Mouse (Mus musculus) ES-Bruce4 (cell line): ENCODE results near the gene Gpr142. TPM values are rescaled to one million over a fixed set of nuclear protein-coding genes. Genes with fewer than 3 reads are reported as not detected.
A peak's percentile ranks its signal among the peaks of the same experiment; 100 is the strongest.

Experiments
- H3K27ac ChIP-seq: 2 replicates; pipeline ENCODE4 v1.5.1; 2012; ENCODE audit warnings: low read length, inconsistent platforms; ENCODE audit not compliant: insufficient read depth
- H3K27me3 ChIP-seq: 2 replicates; pipeline ENCODE4 v1.6.1; 2012; ENCODE audit warnings: mild to moderate bottlenecking, low read length, inconsistent platforms; ENCODE audit not compliant: control insufficient read depth, poor library complexity, insufficient read depth, severe bottlenecking
- H3K36me3 ChIP-seq: 2 replicates; pipeline ENCODE4 v1.6.1; 2012; ENCODE audit warnings: inconsistent platforms, mild to moderate bottlenecking, low read length, moderate library complexity; ENCODE audit not compliant: control insufficient read depth, poor library complexity, insufficient read depth, severe bottlenecking
- H3K4me1 ChIP-seq: one replicate; pipeline ENCODE4 v1.8.1; 2011; ENCODE audit warnings: low read length; ENCODE audit not compliant: control insufficient read depth, insufficient read depth
- H3K4me3 ChIP-seq: 2 replicates; pipeline ENCODE4 v1.5.1; 2011; ENCODE audit warnings: low read depth, mild to moderate bottlenecking, low read length
- H3K9ac ChIP-seq: 2 replicates; pipeline ENCODE4 v1.6.1; 2012; ENCODE audit warnings: low read depth, mild to moderate bottlenecking, inconsistent platforms; ENCODE audit not compliant: poor library complexity, severe bottlenecking
- H3K9me3 ChIP-seq: replicated peaks from 2 replicates; pipeline ENCODE4 v1.6.1; 2012; ENCODE audit warnings: mild to moderate bottlenecking, low read length, inconsistent platforms; ENCODE audit not compliant: control insufficient read depth, poor library complexity, insufficient read depth, severe bottlenecking
- CTCF ChIP-seq: IDR thresholded peaks from one replicate; pipeline ENCODE4 v1.8.1; 2011; ENCODE audit warnings: low read depth, low read length
- EP300 ChIP-seq: IDR thresholded peaks from 2 replicates; pipeline ENCODE4 v1.6.1; 2011; ENCODE audit warnings: low read depth, low read length; ENCODE audit not compliant: insufficient read depth
- POLR2A ChIP-seq: IDR thresholded peaks from one replicate; pipeline ENCODE4 v1.8.1; 2011; ENCODE audit warnings: low read length; ENCODE audit not compliant: insufficient read depth
- polyA plus RNA-seq: library from polyadenylated mRNA; stranded (reverse); fragments of >200 nt; gene quantifications from 2 replicates; pipeline ENCODE4 v1.2.4, GENCODE M21; 2011; ENCODE audit warnings: low read depth; ENCODE audit not compliant: missing spikeins, insufficient read depth, insufficient read length

The Gpr142 gene
- polyA plus RNA-seq, 1 experiment: not detected

DNA sequence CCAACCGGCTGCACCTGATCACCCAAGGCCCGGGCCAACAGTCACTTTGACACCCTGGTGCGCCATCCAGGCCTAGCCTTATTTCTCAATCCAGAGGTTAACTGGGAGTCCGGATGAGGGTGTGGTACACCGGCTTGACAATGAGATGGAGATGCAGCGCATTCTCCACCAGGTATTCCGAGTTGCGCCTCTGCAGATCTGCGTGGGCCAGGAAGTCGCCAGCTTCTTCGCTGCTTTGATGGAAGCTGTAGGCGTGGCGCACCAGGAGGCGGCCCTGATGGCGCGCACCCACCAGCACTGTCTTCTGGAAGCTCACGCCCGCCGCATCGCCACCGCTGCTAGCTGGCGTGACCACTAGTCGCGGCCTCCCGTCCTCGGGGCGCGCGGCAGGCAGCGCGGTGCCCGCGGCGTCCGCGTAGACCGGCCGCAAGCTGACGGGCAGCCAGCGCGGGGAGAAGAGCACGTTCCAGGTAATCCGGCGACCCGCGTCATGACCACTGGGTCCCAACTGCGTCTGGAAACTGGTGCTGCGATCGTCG, 7.3 kb upstream of the Gpr142 start:
- no peak for TF ChIP-seq CTCF
- no peak for TF ChIP-seq POLR2A
- TF ChIP-seq EP300: no peak
- no peaks in the 10 kb centered on the region for H3K36me3 ChIP-seq
- H3K27me3 ChIP-seq: peaks cover 4% of the 10 kb centered on the region; the same call in 1 of the 2 replicates
- no peaks in the 10 kb centered on the region for H3K9me3 ChIP-seq
- H3K9ac ChIP-seq: peak overlapping the region; percentile 50
- no peak overlapping the region for H3K27ac ChIP-seq
- peak overlapping the region; percentile 59 for H3K4me3 ChIP-seq
- H3K4me1 ChIP-seq: peaks cover 10% of the 10 kb centered on the region

- Histone ChIP-seq H3K27ac (no peak overlapping the region), H3K9me3 (no peaks in the 10 kb centered on the region), H3K9ac (peak overlapping the region; percentile 50), H3K27me3 (0 out of 2 replicates have a peak, but pooled peaks cover 4% of the 10 kb centered on the region), H3K36me3 (no peaks in the 10 kb centered on the region), H3K4me3 (peak overlapping the region; percentile 59), H3K4me1 (peaks cover 10% of the 10 kb centered on the region)
- TF ChIP-seq POLR2A: no peak
These were observed 6.8 kb upstream of the Gpr142 start for GRCm38 (mm10) chr11:114791891-114792411.

DNA sequence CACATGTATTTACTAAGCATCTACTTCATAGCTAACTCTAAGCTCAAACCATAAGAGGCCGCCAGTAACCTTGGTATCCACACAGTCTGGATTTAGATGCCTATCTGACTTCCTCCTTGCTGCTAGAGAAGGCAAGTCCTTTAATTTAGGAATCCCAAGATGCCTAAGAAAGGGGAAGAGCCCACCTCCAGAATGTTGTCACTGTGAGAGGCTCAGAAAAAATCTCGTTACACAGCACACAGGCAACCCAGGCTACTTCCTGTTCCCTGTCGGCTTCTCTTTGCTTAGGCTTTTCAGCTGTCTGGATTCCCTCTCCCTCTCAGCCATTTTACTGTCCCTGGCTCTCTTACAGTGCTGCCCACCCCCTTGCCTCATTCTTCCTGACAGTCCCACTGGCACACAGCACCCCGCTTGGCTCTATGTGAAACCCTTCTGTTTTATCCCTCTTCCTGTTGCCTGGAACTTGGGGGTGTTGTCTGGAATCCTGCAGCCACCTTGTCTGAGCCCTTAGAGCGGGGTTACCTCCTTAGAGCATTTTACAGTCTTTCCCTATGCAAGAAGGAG, 5.7 kb upstream of the Gpr142 start:
- Histone ChIP-seq H3K9me3 (no peaks in the 10 kb centered on the region), H3K4me1 (peaks cover 10% of the 10 kb centered on the region), H3K4me3 (no peak overlapping the region), H3K27ac (no peak overlapping the region), H3K27me3 (0 out of 2 replicates have a peak, but pooled peaks cover 4% of the 10 kb centered on the region), H3K36me3 (no peaks in the 10 kb centered on the region), H3K9ac (no peak overlapping the region)
- TF ChIP-seq CTCF (no peak), EP300 (no peak), POLR2A (no peak)

DNA sequence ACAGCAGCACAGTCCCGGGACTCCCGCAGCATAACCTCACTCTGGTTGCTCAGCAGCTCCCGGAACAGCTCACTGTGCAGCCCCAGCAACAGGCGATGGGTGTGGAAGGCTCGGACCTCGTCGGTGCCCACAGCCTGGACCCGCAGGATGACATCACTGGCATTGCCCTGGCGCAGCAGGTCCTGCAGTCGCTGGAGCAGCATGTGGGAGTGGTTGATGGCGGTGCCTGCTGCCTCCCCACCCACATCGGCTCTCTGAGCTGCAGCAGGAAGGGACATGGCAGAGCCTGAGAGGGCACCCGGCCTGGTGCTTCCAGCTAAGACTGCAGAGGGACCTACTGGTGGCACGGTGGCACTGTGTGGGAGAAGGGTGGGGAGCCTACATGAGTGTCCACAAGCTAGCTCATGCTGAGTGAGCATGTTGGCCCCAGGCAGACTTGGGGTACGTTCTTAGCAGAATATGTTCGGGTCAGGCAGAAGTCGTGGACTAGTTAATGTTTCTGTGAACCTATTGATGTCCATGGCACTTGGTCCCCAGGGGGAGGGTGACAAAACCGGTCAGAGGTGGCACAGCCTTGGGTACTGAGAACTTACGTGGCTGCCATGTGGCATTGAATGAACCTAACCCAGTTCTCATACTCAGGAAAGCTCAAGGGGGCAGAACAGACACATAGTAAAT, 4.7 kb upstream of the Gpr142 start:
- Histone ChIP-seq H3K36me3 (no peaks in the 10 kb centered on the region), H3K4me1 (peaks cover 10% of the 10 kb centered on the region), H3K27ac (no peak overlapping the region), H3K27me3 (0 out of 2 replicates have a peak, but pooled peaks cover 4% of the 10 kb centered on the region), H3K9ac (no peak overlapping the region), H3K9me3 (no peaks in the 10 kb centered on the region), H3K4me3 (no peak overlapping the region)
- TF ChIP-seq POLR2A (no peak), CTCF (no peak), EP300 (no peak)

DNA sequence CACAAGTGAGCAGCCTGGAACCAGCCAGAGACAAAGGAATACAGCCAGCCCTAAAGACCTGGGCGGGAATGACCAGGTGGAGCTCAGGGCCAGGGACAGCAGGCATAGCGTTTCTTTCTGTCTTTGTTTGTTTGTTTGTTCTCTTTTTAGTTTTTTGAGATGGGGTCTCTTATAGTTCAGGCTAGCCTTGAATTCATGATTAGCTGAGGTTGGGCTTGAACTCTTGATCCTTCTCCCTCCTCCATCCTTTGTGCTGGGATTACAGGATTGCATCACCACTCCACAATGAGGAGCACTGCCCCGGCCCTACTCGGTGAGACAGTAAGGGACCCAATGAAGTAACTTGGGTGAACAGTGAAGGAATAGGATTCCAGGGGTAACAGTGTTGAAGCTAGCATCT, 4.0 kb upstream of the Gpr142 start:
- no peak overlapping the region for H3K9ac ChIP-seq

More for the DNA sequence above, 4.0 kb upstream of the Gpr142 start:
- Histone ChIP-seq H3K36me3 (no peaks in the 10 kb centered on the region), H3K9me3 (no peaks in the 10 kb centered on the region), H3K27ac (no peak overlapping the region), H3K27me3 (0 out of 2 replicates have a peak, but pooled peaks cover 4% of the 10 kb centered on the region), H3K4me1 (peaks cover 7% of the 10 kb centered on the region), H3K4me3 (no peak overlapping the region)
- TF ChIP-seq POLR2A (no peak), CTCF (no peak), EP300 (no peak)
